Mouse (Mus musculus) heart, adult 11 months (tissue): ENCODE results near the gene 6430548M08Rik.

Source experiments
- DNase-seq: peaks from one replicate; pipeline ENCODE4 v3.0.0; 2022

Gene 6430548M08Rik

DNA sequence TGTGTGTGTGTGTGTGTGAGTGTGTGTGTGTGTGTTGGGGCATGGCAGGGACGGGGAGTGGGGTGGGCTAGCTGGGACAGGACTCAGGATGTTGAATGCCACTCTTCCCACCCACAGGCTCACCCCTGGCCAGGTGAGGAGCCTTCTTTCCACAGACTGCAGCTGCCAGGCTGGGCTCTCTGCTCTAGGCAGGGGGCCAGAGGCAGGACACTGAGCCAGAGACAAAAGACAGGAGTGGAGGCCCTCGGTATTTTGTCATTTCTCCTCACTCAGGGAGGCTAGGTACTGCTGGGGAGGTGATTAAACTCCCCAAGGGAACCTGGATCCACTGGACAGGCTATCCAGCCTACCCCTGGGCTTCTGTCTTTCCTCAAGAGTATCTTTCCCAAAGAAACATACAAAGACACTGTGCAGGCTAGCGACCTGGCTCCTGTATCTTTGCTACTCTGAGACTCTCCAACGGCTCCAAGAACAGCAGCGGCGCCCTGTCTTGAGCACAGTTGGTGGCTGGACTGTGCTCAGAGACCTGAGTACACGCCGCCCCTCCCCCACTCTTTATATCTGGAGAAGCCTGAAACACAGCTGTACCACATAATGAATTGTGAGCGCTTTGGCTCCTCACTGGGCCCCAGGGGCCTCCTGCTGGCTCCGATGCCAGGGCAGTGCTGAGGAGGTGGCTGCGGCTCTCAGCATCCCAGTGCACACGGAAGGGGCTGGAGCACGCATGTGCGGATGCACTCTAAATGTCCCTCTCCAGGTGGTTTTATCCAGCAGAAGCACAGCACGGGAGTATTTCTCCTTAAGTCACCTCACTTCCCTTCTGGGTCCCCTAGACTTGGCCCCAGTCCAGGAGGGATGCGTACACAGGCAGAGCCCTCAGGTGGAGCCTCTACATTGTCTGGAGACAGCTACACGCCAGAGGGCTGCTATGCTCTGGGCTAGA, 71.2 kb downstream of the 6430548M08Rik start:
- peak; percentile 97 for DNase-seq

DNA sequence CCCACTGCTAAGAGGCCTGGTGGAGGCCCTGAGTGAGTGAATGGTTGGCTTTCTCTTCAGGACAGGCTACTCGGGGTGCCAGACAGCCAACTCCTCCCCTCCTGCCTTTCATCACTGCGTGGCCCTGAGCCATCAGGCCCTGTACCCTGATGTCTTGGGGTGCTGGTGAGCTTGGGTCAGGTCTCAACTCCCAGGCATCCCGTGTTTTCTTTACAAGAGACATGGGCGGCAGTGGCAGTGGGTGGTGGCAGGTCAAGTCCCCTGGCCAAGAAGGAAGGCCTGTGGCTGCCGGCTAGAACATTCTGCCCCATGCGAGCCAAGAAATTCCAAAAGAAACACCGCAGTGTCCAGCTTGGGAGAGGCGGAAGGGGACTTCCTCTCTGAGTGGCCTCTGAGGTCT, 72.5 kb downstream of the 6430548M08Rik start:
- peak; percentile 99 for DNase-seq

DNA sequence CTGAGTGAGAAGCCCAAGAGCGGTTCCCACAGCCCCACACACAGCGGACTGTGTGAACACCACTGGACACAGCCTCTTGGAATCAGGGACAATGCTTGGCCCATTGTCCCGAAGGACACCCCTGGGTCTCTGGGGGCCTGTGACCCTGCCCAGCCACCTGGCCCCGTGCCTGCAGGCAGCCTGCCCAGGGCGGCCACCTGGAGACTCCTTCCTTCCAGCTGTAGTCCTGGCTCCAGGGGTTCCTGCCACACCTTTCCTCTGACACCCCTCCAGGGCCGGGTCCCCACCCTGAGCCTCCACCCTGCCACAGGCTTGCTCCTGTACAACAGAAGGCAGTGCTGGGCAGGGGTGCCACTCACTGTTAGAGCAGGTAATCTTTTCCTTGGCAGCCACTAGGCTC, 74.6 kb downstream of the 6430548M08Rik start:
- peak; percentile 99 for DNase-seq

DNA sequence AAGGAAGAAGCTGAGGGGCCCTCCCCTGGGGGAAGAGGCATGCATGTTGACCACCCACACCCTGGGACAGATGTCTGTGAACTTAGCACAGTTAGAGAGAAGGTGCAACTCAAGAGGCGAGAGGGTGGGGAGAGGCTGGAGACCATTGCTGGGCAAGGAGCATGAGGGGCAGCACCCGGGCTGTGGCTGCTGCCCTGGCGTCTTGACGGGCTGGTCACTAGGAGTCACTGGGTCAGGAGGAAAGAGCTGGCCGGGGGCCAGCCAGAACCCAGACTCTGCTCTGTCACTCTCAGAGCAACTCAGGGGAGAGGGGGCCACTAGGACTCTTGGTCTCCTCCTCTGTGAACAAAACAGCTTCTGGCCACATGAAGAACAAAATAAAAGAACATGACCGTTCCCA, 75.5 kb downstream of the 6430548M08Rik start:
- DNase-seq, result peak; percentile 93

DNA sequence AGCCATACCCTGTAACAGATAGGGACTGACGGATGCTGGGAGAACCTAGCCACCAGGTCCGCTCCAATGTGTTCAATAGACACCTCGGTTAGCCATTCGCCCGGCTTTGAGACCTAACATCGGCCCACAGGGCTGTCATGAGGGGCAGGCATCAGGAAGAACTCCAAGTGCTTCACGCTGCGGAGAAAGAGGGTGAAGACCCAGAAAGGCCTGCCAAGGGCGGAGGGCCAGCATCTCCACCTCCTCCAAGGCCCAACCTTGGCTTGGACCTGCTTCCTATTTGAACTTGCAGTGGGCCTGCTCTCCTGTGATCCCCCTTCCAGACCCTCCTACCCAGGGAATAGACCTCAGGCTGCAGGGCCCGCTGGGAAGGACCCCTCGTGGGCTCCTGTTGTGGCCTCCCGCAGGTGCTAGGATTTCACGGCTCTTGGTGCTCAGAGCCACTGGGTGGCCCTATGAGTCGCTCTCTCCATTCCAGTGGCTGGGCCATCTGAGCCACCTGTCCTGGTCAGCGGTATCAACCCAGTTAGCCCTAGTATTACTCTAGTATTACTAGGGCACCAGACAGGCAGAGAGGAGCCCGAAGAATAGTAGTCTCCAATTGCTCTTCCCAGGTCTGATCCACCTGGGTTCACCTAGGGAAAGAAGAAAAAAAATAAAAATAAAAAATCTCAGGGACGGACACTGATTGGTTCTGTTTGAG, 76.3 kb downstream of the 6430548M08Rik start:
- peak; percentile 95 for DNase-seq

DNA sequence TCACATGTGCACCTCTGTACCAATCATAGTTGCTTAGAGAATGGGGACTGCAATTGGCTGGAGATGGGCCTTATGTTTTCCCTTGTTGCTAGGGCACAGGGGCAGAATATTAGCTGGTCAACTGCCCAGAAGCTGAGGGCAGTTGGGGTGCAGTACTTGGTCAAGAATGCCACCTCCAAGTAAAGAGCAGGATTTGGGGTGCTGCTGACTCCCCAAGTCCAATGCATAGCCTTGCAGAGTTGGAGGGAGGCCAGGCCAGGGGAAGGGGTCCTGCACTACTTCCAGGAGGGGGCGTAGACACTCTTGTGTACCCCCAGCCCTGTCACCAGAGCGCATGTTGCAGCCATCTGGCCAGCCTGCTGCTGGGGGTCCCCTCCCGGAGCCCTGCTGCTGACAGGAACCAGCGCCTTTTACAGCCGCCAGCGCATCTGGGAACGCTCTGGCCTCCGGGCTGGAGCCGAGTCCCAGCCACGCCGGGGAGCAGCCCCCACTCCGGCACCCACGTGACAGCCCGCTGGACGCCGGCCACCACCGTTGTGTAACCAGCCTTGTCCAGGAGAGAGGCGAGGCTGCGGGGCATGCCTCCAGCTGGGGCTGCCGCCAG, 77.0 kb downstream of the 6430548M08Rik start:
- DNase-seq, result peak; percentile 99

DNA sequence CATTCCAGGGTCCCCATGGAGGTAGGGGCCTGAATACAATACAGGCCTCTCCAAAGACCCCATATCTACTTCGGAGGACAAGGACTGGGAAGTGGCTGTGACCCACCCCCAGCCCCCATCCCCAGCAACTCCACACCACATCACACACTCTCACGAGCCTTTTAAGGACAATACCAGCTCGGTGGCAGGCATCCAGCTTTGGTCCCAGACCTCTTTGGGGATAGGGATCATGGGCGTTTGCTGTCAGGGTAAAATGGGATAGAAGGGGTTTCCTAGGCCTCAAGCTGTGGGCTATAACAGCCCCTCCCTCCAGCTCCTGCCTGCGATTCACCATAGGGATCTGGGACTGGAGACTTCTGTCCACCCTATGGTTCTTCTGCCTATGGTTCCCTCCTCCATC, 77.7 kb downstream of the 6430548M08Rik start:
- no peak for DNase-seq

DNA sequence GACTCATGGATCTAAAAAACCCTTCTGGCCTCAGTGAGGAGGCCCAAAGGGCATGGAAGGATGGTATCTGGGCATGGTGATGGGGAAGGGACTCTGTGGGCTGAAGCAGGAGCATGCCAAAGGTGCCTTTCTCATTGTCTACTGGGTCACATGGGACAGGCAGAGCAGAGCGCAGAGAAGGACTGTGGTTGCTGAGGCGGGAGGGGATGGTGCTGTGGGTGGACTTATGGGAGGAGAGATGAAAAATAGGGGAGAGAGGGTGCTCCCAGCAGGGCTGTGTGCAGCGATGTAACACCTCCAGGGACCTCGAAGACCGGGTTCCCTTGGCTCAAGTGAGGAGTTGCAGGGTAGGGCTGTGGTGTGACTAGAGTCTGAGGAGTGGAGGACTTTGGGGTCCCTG, 78.2 kb downstream of the 6430548M08Rik start:
- peak; percentile 93 for DNase-seq

DNA sequence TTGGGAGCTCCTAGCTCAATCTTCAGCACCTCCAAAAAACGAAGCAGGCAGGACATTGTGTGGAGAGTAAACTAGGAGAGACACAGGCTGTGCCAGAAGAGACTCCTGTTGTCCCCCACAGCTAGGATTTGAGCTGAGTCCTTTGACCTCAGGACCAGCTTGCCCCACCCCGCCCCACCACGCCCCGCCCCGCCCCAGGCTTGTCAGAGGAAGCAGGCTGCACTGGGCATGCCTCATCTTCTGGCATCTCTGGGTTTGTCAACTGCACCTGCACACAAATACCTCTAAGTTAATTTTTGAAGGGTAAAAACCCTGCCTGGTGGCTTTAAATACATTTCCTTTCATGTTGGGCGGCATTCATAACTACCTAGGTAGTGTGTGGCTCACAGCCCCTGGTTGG, 87.4 kb downstream of the 6430548M08Rik start:
- no peak for DNase-seq

DNA sequence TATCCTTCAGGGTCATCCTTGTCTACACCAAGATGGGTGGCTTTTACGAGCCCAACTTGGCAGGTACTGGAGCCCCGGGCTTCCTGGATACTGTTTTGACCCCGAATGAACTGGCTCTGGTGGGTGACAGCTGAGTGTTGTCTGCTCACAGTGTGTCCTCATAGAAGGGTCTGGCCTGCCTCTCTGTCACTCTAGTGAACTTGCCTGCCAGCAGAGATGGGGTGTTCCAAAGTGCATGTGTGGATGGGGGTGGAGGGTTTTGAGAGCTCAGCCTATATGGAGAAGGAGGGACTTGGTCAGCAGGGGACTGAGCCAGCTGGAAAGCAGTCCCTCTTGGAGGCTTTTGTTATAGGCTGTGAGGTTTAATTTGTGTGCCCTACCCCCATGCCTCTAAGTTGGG, 88.6 kb downstream of the 6430548M08Rik start:
- DNase-seq, result no peak

DNA sequence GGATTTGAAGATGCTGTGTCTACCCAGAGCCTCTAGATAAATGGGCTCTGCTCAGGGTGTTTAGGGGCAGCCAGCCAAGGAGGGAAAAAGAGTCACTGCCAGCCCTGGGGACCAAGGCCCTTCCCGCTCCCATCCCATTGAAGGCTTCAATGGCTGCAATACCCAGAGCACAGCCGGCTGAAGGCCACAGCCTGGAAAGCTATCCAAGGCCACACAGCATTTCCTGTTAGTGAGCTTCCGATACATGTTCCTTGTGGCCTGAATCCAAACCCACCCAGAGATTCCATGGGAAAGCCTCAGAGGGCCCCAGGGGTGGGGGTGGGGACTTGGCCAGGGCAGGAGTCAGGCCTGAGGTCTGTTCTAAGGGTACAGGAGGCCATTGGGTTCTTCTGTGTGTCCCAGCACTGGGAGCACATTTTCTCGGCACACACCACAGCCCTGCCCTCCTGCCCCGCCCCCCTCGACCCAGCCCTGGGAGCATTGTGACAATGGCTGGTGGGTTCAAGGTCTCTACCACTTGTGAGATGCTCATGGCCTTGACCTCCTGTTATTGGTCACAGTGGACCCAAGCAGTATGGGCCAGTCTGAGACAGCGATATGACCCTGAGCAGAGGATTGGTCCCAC, 90.9 kb downstream of the 6430548M08Rik start:
- DNase-seq, result no peak

DNA sequence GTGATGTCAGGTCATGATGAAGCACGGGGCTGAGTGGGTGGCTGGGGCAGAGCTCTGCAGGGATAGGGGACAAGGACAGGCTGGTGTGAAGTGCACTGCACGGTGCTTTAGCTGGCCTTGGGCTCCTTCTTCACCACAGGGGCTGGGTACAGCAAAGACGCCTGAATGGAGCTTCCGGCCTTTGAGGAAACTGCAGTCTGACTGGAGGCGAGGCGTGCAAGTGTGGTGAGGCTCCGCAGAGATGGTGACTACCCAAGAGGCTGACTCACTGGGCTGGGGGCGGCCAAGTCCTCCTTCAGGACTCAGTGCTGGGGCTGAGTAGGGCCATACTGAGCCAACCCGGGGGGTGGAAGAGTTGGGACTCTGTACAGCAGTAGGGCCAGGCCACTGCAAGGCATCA, 92.0 kb downstream of the 6430548M08Rik start:
- DNase-seq, result no peak

DNA sequence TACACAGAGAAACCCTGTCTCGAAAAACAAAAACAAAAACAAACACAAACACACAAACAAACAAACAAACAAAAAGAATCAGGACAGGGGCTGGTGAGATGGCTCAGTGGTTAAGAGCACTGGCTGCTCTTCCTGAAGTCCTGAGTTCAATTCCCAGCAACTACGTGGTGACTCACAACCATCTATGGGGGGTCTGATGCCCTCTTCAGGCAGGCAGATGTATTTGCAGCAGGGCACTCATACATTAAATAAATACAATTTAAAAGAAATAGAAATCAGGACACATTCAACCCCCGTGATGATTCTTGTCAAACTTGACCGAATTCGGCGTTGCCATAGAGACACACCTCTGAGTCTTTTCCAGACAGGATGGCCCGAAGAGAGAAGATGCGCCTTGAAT, 93.4 kb downstream of the 6430548M08Rik start:
- DNase-seq, result no peak

DNA sequence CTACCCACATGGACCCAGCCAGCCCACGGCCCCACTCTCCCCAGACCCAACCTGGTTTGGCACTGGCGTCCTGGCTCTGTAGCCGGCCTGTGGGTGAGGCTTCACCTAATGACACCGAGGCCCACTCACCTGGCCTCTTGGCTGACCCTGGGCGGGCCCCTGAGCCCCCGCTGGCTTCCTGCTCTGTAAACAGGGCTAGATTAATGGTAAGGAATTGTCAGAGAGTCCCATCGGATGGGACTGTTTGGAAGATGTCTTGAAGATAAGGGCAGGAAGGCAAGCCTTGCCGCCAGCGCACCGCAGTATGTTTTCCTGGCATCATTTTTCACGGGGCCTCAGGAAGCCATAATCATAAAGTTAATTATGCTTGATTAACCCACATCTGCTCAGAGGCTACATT, 94.2 kb downstream of the 6430548M08Rik start:
- no peak for DNase-seq

DNA sequence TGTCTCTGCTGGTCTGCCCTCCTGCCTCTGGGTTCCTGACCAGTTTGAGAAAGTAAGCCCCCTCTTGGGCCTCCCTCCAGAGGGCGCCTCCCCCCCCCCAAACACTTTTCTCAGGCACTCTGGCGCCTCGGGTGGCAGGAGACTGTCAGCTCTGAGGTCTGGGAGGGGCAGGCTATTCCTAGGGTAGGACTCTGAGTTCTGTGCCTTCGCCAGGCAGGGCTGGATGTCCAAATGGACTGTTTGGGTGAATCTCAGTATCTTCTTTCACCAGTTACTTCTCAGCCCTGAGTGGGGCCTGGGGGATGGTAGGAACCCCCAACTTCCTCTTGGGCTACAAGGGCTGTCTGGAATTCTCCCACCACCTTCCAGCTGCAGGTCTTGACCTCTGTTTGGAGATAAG, 97.4 kb downstream of the 6430548M08Rik start:
- DNase-seq, result peak; percentile 92

DNA sequence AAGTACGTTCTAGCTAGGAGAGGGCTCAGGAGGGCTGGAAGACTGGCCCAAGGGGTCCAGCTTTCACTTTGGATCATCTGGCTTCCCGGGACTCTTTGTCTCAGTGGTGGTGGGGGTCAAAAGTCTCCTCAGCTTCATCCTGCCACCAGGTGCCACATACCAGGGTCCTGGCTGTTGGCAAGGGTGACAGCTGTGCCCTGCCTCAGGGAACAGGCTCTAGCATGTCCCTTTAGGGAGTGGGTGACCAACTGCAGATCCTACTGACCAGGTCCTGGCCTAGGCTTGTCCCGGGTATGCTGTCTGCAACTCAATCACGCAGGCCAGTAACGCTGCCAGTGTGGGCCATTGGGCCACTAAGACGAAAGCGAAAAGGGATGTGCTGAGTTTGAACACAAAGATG, 98.6 kb downstream of the 6430548M08Rik start:
- DNase-seq, result peak; percentile 89

DNA sequence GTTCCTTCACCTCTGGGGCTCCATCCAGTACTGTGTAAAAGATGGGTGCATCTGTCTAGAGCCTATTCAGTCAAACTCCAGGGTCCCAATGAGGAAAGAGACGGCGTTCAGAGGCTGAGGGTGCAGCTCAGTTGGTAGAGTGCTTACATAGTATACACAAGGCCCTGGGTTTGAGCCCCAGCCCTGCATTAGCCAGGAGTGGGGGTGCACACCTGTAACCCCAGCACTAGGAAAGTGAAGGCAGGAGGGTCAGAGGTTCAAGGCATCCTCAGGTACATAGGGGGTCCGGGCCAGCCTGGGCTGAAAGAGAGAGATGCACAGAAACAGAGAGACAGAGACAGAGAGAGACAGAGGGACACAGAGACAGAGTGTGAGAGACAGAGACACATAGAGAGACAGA, 99.3 kb downstream of the 6430548M08Rik start:
- DNase-seq, result peak; percentile 91

DNA sequence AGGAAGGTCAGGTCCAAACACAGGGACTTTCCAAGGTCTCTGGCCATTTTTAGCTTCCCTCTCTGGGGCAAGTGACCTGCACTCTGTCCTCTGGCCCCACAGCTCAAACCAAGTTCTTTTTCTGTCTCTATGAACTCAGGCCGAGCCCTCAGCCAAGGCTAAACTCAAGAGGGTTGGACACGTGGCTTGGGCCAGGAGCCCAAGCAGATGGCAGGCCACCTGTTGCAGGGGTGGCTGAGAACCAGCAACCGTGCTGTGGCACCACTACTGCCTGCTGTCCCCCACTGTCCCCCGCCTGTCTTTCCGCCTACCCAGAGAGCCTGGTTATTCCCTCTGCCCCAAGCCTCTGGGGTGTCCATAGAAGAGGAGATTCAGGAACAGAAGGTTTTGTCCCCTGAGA, 100.0 kb downstream of the 6430548M08Rik start:
- peak; percentile 98 for DNase-seq
